Mouse (Mus musculus) stomach, postnatal 0 days (tissue): ENCODE measurements at regions not wholly inside any gene's neighbourhood (a gene's known extent, or its start where the extent isn't known, plus 50 kb on each side); places are given as distances from the start of the nearest gene placed in this dataset.

Source experiments
- CTCF ChIP-seq: IDR thresholded peaks from 2 replicates; pipeline ENCODE4 v1.5.1; 2016; ENCODE audit warnings: antibody characterized with exemption, low read depth, mild to moderate bottlenecking, moderate library complexity
- EP300 ChIP-seq: optimal IDR thresholded peaks from 2 replicates; pipeline ENCODE3; 2016; ENCODE audit warnings: antibody characterized with exemption

DNA sequence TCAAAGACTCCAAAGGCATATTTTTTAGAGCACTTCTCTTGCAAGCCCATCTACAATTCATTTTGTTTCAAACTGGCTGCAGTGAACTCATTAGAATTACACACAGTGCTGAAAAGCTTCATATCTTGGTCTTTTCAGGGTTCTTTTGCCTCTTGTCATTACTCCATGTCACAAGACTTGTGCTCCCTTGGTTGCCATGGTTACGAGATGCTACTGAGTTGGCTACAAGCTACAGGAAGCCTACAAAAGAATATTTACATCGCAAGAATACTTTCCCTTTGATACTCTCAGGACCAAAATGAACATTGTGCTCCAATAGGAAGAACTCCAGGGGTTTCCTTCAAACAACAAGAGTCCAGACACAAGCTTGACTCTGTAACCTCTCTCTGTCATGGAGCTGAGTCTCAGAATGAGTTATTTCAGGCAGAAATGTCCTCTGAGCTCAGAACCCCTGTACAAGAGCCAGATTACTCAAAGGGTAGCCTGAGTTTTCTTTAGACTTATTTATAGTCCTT lies 545.2 kb upstream of the Adamts9 start:
- TF ChIP-seq CTCF (no peak), EP300 (no peak)
